Mouse (Mus musculus) erythroblast, embryonic 14.5 days (primary cell): ENCODE measurements around the gene Wdr59.

Experiments
- GATA1 ChIP-seq: IDR thresholded peaks from 2 replicates; pipeline ENCODE4 v1.6.1; 2012; ENCODE audit warnings: low read length, inconsistent platforms, mixed read lengths
- TAL1 ChIP-seq: IDR thresholded peaks from 3 replicates; pipeline ENCODE4 v1.6.1; 2012; ENCODE audit warnings: low read length, inconsistent platforms, mixed read lengths

DNA sequence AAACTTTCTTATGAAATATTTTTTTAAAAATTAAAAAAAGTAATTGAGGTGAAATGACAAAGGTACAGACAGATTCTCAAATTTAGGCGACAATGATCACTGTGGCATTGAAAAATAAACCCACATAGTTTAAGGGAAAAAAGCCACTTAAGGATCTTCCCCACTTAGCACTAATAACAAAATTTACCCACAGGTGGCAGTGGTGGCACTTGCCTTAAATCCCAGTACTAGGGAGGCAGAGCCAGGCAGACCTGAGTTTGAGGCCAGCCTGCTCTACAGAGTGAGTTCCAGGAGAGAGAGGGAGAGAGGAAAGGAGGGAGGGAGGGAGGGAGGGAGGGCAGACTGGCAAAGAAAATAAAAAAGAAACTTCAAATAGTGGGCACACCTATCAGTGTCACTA, 56.6 kb downstream of the Wdr59 start:
- TF ChIP-seq GATA1 (no peak), TAL1 (no peak)
